Mouse (Mus musculus): ENCODE results near the gene Slc25a19.
A peak's percentile ranks its signal among the peaks of the same experiment; 100 is the strongest.
"Not testable (repeated sequence)": the region's sequence is repeated elsewhere in the genome, so short reads cannot be mapped to it uniquely, and the experiment has no call there.

Slc25a19 gene

DNA sequence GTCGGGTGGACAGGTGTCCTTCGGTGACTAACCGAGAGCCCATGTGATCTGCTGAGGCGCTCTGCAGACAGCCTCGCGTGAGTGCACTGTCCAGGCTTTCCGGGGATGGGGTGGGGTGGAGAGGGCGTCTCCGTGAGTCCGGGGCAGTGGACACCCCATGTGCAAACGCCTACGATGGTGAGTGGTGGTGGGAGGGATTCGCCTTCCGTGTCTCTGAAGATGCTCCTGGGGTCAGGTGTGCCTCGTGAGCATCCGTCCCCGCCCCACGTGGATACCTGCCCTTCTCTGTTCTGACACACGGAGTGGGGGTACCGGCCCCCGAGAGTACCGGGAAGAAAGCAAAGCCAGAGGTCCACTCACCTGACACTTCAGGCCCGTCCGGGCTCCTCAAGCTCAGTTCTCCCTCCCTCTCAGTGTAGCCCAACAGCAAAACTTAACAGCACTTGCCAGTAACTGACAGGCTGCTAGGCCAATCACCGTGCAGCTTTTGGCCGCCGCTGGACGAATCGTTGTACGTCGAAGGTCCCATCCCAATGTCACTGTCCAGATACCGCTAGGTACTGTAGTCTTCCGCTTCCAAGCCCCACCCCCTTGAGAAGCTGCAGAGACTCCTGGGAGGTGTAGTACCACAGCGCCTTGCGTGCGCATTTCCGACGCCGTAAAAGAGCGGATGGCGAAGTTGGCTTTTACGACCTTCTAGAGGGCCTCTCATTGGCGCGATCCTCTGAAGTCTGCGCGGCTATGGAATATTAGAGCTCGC, at the start of gene Slc25a19:
Gene Slc25a19 (minus strand): TSS at position 591 of the 760 bp plus-strand sequence.
- DNase-seq (ENCODE audit: extremely low read depth, low read depth, low spot score): peak; percentile 99

- no peak for DNase-seq (ENCODE audit: extremely low read depth, low read depth, low spot score)
Measured at GRCm38 (mm10) chr11:115677511-115677910, 49.4 kb upstream of the Slc25a19 start.

- no peak for DNase-seq (ENCODE audit: extremely low read depth, low read depth, low spot score)
Measured at GRCm38 (mm10) chr11:115676738-115677137, 48.6 kb upstream of the Slc25a19 start.

DNA sequence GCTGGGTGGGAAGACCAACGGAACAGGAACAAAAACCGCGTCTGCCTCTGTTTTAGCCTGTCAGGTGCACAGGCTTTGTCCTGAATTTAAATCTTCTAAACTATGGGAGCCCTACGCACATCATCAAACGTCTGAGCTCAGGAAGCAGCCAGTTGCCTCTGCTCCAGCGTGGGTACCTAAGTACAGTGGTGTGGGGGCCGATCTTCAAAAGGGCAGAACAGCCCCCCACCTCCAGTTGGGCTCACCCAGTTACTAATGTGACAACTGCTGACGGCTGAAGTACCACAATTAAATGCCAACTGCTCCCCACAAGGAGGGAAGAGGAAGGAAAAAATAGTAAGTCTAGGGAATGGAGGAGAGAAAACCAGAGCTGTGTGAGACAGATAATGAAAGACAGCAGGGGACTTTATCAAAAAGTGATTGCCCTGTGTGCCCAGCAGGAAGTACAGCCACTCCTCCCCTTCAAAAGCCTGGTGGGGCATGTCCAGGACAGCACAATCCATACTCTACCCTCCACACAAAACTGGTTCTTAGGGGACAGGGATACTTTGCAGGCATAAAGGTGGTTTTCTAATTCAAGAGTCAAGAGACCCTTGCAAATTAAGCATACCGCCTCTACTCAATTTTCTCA, 46.3 kb upstream of the Slc25a19 start:
- DNase-seq (ENCODE audit: extremely low read depth, low read depth, low spot score): no peak

DNA sequence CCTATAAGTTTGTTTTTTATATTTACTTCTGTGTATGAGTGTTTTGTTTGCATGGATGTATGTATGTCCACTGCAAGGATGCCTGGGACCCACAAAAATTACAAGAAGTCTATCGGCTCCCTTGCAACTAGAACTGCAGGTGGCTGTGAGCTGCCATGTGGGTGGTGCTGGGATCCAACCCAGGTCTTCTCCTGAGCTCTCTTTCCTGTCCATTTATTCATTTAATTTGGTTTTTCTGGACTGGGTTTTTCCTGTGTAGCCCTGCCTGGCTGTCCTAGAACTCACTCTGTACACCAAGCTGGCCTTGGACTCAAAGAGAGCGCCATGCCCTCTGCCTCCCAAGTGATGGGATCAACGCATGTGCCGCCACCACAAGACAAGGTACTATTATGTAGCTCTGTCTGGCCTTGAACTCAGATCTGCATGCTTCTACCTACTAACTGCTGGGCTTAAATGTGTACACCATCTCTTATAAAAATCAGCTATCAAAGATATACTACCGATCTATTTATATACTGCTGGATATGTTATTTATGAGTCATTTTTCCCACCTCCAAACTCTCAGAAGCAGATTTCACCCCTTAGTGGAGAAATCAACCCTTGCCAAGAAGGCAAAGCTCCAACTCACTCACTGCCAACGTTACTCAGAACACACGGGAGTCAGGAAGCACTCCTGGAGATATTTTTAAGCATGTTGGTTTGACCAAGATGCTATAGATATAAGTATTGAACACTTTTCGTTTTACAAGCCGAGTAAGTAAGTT, 45.6 kb upstream of the Slc25a19 start:
- DNase-seq (ENCODE audit: extremely low read depth, low read depth, low spot score): no peak

DNA sequence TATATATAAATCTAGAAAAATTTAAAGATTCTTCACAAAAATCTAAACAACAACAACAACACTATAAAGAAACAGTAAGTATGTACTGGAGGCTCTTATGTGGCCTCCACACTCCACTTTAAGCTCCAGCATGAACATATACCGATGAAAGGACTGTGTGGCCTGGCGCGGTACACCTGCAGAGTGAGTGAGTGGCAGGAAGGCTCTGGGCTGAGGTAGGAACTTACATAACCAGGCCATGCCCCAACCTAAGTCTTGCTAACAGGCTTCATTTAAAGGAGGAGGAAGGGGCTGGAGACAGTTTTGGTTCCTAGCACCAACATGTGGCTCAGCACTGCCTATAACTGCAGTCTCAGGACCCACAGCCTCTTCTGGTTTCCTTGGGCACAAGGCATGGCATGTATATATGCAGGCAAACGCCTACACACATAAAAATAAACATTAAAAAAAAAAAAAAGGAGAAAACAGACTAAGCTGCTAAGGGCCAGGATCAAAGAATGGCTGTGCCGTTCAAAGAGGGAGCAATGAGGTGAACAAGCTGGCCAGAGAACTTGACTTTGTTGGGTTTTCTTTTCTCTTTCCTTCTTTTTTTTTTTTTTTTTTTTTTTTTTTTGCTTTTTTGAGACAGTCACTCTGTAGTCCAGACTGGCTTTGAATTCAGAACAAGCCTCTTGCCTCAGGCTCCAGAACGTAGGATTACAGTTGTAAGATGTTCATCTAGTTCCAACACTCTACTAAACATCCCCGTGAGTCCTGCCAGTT, 44.3 kb upstream of the Slc25a19 start:
- peak; percentile 74 for DNase-seq (ENCODE audit: extremely low read depth, low read depth, low spot score)

DNA sequence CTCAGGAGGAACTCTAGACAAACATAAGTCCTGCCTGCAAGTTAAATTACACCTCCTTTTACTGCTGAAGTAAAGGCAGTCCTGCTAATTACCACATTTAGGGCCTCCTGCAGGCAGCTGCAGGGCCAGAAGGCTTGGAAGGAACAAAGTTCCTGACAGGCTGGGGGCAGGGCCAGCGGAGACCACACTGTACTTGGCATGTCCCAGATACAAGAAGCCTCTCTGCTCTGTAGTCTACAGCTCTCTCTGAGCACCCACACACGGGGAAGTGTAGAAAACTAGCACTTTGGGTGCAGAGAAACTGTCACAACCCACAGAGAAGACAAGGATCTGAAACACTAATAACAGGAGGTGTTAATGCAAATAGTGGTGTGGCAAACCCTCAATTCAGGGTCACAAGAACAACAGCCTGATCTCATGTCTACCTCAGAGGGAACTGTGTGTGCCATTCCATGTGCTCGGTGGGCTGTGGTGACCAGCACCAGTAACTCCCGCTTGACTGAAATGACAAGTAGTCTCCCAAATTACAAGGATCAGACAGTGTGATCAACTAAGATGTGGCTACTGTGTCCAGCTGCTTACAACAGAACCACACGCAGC, 42.5 kb upstream of the Slc25a19 start:
- no peak for DNase-seq (ENCODE audit: extremely low read depth, low read depth, low spot score)

- DNase-seq (ENCODE audit: extremely low read depth, low read depth, low spot score): no peak
Measured at GRCm38 (mm10) chr11:115663676-115664335, 35.7 kb upstream of the Slc25a19 start.

- DNase-seq (ENCODE audit: extremely low read depth, low read depth, low spot score): no peak
Measured at GRCm38 (mm10) chr11:115660376-115660775, 32.3 kb upstream of the Slc25a19 start.

DNA sequence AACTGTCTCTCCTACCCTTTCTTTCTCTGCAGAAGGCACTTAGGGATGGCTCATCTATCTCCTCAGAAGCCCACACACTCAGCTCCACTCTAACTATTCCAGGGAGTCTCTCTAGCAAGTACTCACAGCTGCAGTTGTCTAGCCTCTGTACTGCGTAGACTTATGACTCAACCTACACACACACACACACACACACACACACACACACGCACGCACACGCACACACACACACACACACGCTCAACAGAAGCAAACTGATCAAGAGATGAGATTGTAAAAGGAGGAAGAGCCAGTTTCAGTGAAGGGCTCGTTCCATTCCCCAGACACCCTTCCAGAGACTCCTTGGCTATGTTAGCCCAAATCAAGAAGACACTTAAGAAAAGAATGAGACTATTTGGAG, 30.4 kb upstream of the Slc25a19 start:
- no peak for DNase-seq (ENCODE audit: extremely low read depth, low read depth, low spot score)

DNA sequence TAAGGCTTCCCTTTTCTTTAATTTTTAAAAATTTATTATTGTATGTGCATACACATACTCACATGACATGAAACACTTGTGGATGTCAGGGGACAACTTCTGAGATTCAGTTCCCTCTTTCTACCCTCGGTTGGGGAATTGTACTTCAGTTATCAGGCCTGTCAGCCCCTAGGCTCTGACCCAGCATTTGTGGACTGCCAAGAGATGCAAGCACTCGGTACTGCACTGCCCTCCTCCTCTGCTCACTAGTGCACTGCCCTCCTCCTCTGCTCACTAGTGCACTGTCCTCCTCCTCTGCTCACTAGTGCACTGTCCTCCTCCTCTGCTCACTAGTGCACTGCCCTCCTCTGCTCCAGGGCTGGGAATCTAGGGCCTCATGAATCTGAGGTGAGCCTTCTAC, 26.0 kb upstream of the Slc25a19 start:
- DNase-seq (ENCODE audit: extremely low read depth, low read depth, low spot score): no peak

- no peak for DNase-seq (ENCODE audit: extremely low read depth, low read depth, low spot score)
Measured at GRCm38 (mm10) chr11:115653194-115653593, 25.1 kb upstream of the Slc25a19 start.

DNA sequence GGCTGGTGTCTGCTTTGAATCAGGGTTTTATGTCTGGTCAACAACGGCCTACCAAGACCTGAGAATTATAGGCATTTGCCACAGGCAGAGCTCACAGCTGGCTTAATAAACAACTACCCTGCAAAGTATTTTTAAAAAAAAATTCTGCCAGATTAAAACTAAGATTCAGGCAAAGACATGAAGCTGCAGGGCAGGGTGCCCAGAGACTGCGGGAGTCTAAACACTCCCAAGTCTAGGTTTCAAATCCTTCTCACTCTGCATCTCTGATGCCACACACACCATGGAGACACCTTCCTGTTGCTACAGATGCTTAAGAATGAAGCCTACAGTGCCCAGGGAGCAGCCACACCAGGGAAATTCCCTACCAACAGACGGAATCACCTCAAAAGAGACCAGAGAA, 23.6 kb upstream of the Slc25a19 start:
- DNase-seq (ENCODE audit: extremely low read depth, low read depth, low spot score): no peak

DNA sequence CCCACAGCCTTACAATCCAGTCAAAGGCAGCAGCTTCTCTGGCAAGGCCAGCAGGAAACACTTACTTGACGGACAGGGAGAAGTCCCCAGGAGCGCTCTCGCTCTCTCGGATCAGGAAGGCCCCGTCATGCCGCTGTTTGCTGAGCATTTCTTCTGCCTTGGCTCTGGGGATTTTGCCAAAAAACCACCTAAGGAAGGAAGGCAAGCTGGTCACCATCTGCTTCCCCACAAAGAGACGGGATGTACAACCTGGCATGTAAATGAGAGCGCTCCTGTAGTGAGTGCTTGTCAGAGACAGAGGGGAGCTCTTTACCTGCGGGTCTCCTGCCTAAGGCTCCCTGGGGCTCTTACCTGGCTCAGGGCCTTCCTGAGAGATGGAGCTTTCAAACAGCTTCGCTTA, 21.6 kb upstream of the Slc25a19 start:
- no peak for DNase-seq (ENCODE audit: extremely low read depth, low read depth, low spot score)

- no peak for DNase-seq (ENCODE audit: extremely low read depth, low read depth, low spot score)
Measured at GRCm38 (mm10) chr11:115647459-115647858, 19.4 kb upstream of the Slc25a19 start.

GRCm38 (mm10) chr11:115646439-115646838, 18.3 kb upstream of the Slc25a19 start:
- no peak for DNase-seq (ENCODE audit: extremely low read depth, low read depth, low spot score)

DNA sequence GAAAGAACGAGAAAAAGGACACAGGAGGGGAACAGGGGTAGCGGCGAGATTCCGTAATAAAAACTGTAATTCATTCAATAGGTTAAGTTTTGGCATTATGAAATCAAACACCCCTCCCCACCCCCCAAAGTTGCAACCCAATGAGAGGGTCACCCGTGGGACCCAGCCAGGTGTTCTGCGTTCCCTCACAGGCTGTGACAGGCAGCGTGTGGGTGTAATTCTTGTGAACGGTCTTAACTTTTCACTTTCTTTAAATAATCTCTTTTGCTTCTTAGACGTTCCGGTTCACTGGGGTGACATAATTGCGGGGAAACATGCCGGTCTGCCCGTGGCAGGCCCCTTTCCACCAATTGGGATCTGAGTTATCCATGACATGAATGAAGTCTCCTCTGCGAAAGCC, 17.4 kb upstream of the Slc25a19 start:
- DNase-seq (ENCODE audit: extremely low read depth, low read depth, low spot score): not testable (repeated sequence)

DNA sequence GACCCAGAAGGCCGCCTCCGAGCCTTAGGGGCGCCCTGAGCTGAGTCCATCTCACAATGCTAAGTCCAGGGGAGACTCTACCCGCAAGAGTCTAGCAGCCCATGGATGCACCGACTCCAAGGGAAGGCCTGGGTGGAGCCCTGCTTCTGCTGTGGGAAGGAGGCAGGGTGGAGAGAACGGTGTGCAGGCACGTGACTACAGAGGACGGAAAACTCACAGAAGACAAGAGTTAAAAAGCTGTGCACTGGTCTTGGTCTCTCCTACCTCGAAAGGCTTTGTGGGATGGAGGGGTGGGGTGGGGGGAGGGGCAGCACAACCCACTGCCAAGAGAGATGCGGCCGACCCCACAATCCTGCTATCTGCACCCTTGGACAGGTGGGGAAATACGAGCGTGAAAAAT, 16.2 kb upstream of the Slc25a19 start:
- DNase-seq (ENCODE audit: extremely low read depth, low read depth, low spot score): no peak

- no peak for DNase-seq (ENCODE audit: extremely low read depth, low read depth, low spot score)
Measured at GRCm38 (mm10) chr11:115643265-115643664, 15.2 kb upstream of the Slc25a19 start.

GRCm38 (mm10) chr11:115642705-115643104, 14.6 kb upstream of the Slc25a19 start:
- DNase-seq (ENCODE audit: extremely low read depth, low read depth, low spot score): no peak
